Mouse (Mus musculus): Measurements from ENCODE around the gene Pard3b. TPM values are rescaled to one million over a fixed set of nuclear protein-coding genes. Genes with fewer than 3 reads are reported as not detected.

The Pard3b gene
- total RNA-seq, 2 experiments from 2014 or later: 4.6 TPM

- no peak for DNase-seq (ENCODE audit: extremely low spot score in 1 of 2, low spot score in 2 of 2)
- intact Hi-C loops (cut with DNase I): no loop called here
Measured at GRCm38 (mm10) chr1:62309376-62309775, 670.8 kb downstream of the Pard3b start.

- no peak for DNase-seq (ENCODE audit: extremely low spot score in 1 of 2, low spot score in 2 of 2)
- intact Hi-C loops (cut with DNase I): no loop called here
Measured at GRCm38 (mm10) chr1:62325237-62325636, 686.6 kb downstream of the Pard3b start.

- no peak for DNase-seq (ENCODE audit: extremely low spot score in 1 of 2, low spot score in 2 of 2)
- intact Hi-C loops (cut with DNase I): no loop called here
Measured at GRCm38 (mm10) chr1:62327743-62328142, 689.1 kb downstream of the Pard3b start.

- DNase-seq (ENCODE audit: extremely low spot score in 1 of 2, low spot score in 2 of 2): no peak
- intact Hi-C loops (cut with DNase I): no loop called here
Measured at GRCm38 (mm10) chr1:62328808-62329207, 690.2 kb downstream of the Pard3b start.

GRCm38 (mm10) chr1:62333016-62333415 lies 694.4 kb downstream of the Pard3b start:
- no peak for DNase-seq (ENCODE audit: extremely low spot score in 1 of 2, low spot score in 2 of 2)
- intact Hi-C loops (cut with DNase I): no loop called here

GRCm38 (mm10) chr1:62334196-62334595 lies 695.6 kb downstream of the Pard3b start:
- intact Hi-C loops (cut with DNase I): no loop called here
- DNase-seq (ENCODE audit: extremely low spot score in 1 of 2, low spot score in 2 of 2): no peak

GRCm38 (mm10) chr1:62340261-62340660 lies 701.6 kb downstream of the Pard3b start:
- no peak for DNase-seq (ENCODE audit: extremely low spot score in 1 of 2, low spot score in 2 of 2)
- intact Hi-C loops (cut with DNase I): no loop called here

GRCm38 (mm10) chr1:62344286-62344685 lies 705.7 kb downstream of the Pard3b start:
- intact Hi-C loops (cut with DNase I): no loop called here

GRCm38 (mm10) chr1:62348371-62348770 lies 709.7 kb downstream of the Pard3b start:
- no peak for DNase-seq (ENCODE audit: extremely low spot score in 1 of 2, low spot score in 2 of 2)
- intact Hi-C loops (cut with DNase I): no loop called here

More at GRCm38 (mm10) chr1:62344286-62344685, 705.7 kb downstream of the Pard3b start:
- DNase-seq (ENCODE audit: extremely low spot score in 1 of 2, low spot score in 2 of 2): no peak

- intact Hi-C loops (cut with DNase I): no loop called here
- DNase-seq (ENCODE audit: extremely low spot score in 1 of 2, low spot score in 2 of 2): no peak
Measured at GRCm38 (mm10) chr1:62355496-62355895, 716.9 kb downstream of the Pard3b start.

GRCm38 (mm10) chr1:62374427-62375050 lies 735.9 kb downstream of the Pard3b start:
- intact Hi-C loops (cut with DNase I): no loop called here
- no peak for DNase-seq (ENCODE audit: extremely low spot score in 1 of 2, low spot score in 2 of 2)

GRCm38 (mm10) chr1:62378335-62378734 lies 739.7 kb downstream of the Pard3b start:
- intact Hi-C loops (cut with DNase I): no loop called here
- no peak for DNase-seq (ENCODE audit: extremely low spot score in 1 of 2, low spot score in 2 of 2)

GRCm38 (mm10) chr1:62382807-62383514 lies 744.3 kb downstream of the Pard3b start:
- intact Hi-C loops (cut with DNase I): no loop called here
- no peak for DNase-seq (ENCODE audit: extremely low spot score in 1 of 2, low spot score in 2 of 2)

GRCm38 (mm10) chr1:62384241-62384640 lies 745.6 kb downstream of the Pard3b start:
- intact Hi-C loops (cut with DNase I): no loop called here
- no peak for DNase-seq (ENCODE audit: extremely low spot score in 1 of 2, low spot score in 2 of 2)

- no peak for DNase-seq (ENCODE audit: extremely low spot score in 1 of 2, low spot score in 2 of 2)
- intact Hi-C loops (cut with DNase I): no loop called here
Measured at GRCm38 (mm10) chr1:62388013-62388412, 749.4 kb downstream of the Pard3b start.

GRCm38 (mm10) chr1:62392863-62393262 lies 754.2 kb downstream of the Pard3b start:
- intact Hi-C loops (cut with DNase I): no loop called here
- DNase-seq (ENCODE audit: extremely low spot score in 1 of 2, low spot score in 2 of 2): no peak

GRCm38 (mm10) chr1:62394555-62394954 lies 755.9 kb downstream of the Pard3b start:
- intact Hi-C loops (cut with DNase I): no loop called here
- no peak for DNase-seq (ENCODE audit: extremely low spot score in 1 of 2, low spot score in 2 of 2)

- DNase-seq (ENCODE audit: extremely low spot score in 1 of 2, low spot score in 2 of 2): no peak
- intact Hi-C loops (cut with DNase I): no loop called here
Measured at GRCm38 (mm10) chr1:62398261-62398660, 759.6 kb downstream of the Pard3b start.

GRCm38 (mm10) chr1:62398738-62399137 lies 760.1 kb downstream of the Pard3b start:
- DNase-seq (ENCODE audit: extremely low spot score in 1 of 2, low spot score in 2 of 2): no peak
- intact Hi-C loops (cut with DNase I): no loop called here

- DNase-seq (ENCODE audit: extremely low spot score in 1 of 2, low spot score in 2 of 2): no peak
- intact Hi-C loops (cut with DNase I): no loop called here
Measured at GRCm38 (mm10) chr1:62405061-62405460, 766.4 kb downstream of the Pard3b start.

GRCm38 (mm10) chr1:62411368-62411767 lies 772.7 kb downstream of the Pard3b start:
- no peak for DNase-seq (ENCODE audit: extremely low spot score in 1 of 2, low spot score in 2 of 2)
- intact Hi-C loops (cut with DNase I): no loop called here

All from left cerebral cortex, postnatal 10 days (tissue).